Mouse (Mus musculus) CH12.LX (cell line): ENCODE measurements around the gene Mybph.

Experiments
- CTCF ChIP-seq, 2 experiments: IDR thresholded peaks in 1 of 2; conservative IDR thresholded peaks in 1 of 2; 2 replicates each; pipeline ENCODE4 v1.5.1; 2011 to 2012; ENCODE audit warnings: low read depth in 2 of 2, low read length in 2 of 2, improper control_type of control experiment in 1 of 2, inconsistent platforms in 1 of 2, mild to moderate bottlenecking in 1 of 2, moderate library complexity in 1 of 2
- EP300 ChIP-seq: IDR thresholded peaks from 2 replicates; pipeline ENCODE4 v1.6.1; 2011; ENCODE audit warnings: low read length, improper control_type of control experiment
- KAT2A ChIP-seq: IDR thresholded peaks from 2 replicates; pipeline ENCODE4 v1.6.1; 2012; ENCODE audit warnings: low read length, improper control_type of control experiment, inconsistent platforms; ENCODE audit not compliant: insufficient replicate concordance
- NELFE ChIP-seq: IDR thresholded peaks from 2 replicates; pipeline ENCODE4 v1.6.1; 2011; ENCODE audit warnings: low read depth, low read length, improper control_type of control experiment
- TBP ChIP-seq: conservative IDR thresholded peaks from 2 replicates; pipeline ENCODE4 v1.6.1; 2011; ENCODE audit warnings: low read depth, low read length, improper control_type of control experiment
- TCF12 ChIP-seq: IDR thresholded peaks from 2 replicates; pipeline ENCODE4 v1.6.1; 2014; ENCODE audit warnings: low read depth, mild to moderate bottlenecking, inconsistent platforms, low read length, improper control_type of control experiment

- no peak for TF ChIP-seq TCF12
- no peak for TF ChIP-seq CTCF (conservative IDR thresholded peaks at IDR 0.05 in 1 of 2, IDR thresholded peaks at IDR 0.05 in 1 of 2; ENCODE audit: low read depth in 2 of 2, low read length in 2 of 2)
- TF ChIP-seq TBP = no peak
- no peak for TF ChIP-seq KAT2A
- no peak for TF ChIP-seq EP300
- TF ChIP-seq NELFE = no peak
These were observed 40.3 kb upstream of the Mybph start for GRCm38 (mm10) chr1:134152626-134153590.
